Mouse (Mus musculus) limb, embryonic 12.5 days (tissue): ENCODE measurements around the gene Mr1. TPM values are rescaled to one million over a fixed set of nuclear protein-coding genes. Genes with fewer than 3 reads are reported as not detected.

Experiments used
- ATAC-seq: fragments of 200-750 bp; cut with Nextera tagmentation; 2 replicates; pipeline ENCODE4 v1.8.0; 2017; ENCODE audit warnings: low read depth, moderate TSS enrichment; ENCODE audit not compliant: insufficient number of reproducible peaks, insufficient read depth, low FRiP score, low TSS enrichment
- H3K27ac ChIP-seq: fragments of 300-500 bp; sonication (generic); 2 replicates; pipeline ENCODE4 v1.5.1; 2016; ENCODE audit warnings: mild to moderate bottlenecking, moderate library complexity
- H3K27me3 ChIP-seq: fragments of 300-500 bp; sonication (generic); 2 replicates; pipeline ENCODE4 v1.6.1; 2016; ENCODE audit warnings: mild to moderate bottlenecking, moderate library complexity
- H3K36me3 ChIP-seq: fragments of 300-500 bp; sonication (generic); 2 replicates; pipeline ENCODE4 v1.6.1; 2016; ENCODE audit warnings: mild to moderate bottlenecking, moderate library complexity
- H3K4me1 ChIP-seq: fragments of 300-500 bp; sonication (generic); replicated peaks from 2 replicates; pipeline ENCODE4 v1.6.1; 2016
- H3K4me2 ChIP-seq: fragments of 300-500 bp; sonication (generic); 2 replicates; pipeline ENCODE4 v1.6.1; 2016; ENCODE audit warnings: mild to moderate bottlenecking, moderate library complexity
- H3K4me3 ChIP-seq: fragments of 300-500 bp; sonication (generic); replicated peaks from 2 replicates; pipeline ENCODE4 v1.5.1; 2016; ENCODE audit warnings: mild to moderate bottlenecking
- H3K9ac ChIP-seq: fragments of 300-500 bp; sonication (generic); replicated peaks from 2 replicates; pipeline ENCODE4 v1.6.1; 2016; ENCODE audit warnings: mild to moderate bottlenecking, moderate library complexity
- H3K9me3 ChIP-seq: fragments of 300-500 bp; sonication (generic); 2 replicates; pipeline ENCODE4 v1.6.1; 2016; ENCODE audit warnings: mild to moderate bottlenecking, moderate library complexity
- WGBS: fragments of 180-500 bp; shearing (Covaris S2); methylation state at CpG from one replicate; pipeline ENCODE4 v1.1.7; 2016; 5-methylcytosine and 5-hydroxymethylcytosine counted together
- polyA plus RNA-seq: library from polyadenylated mRNA; unstranded; fragments of >200 nt; fragmentation: Nextera tagmentation; extraction: Ambion mirVana; gene quantifications from 2 replicates; pipeline ENCODE4 v1.2.1, GENCODE M21; 2016

Gene Mr1
- polyA plus RNA-seq, 1 experiment from 2014 or later, result 4.0 TPM

DNA sequence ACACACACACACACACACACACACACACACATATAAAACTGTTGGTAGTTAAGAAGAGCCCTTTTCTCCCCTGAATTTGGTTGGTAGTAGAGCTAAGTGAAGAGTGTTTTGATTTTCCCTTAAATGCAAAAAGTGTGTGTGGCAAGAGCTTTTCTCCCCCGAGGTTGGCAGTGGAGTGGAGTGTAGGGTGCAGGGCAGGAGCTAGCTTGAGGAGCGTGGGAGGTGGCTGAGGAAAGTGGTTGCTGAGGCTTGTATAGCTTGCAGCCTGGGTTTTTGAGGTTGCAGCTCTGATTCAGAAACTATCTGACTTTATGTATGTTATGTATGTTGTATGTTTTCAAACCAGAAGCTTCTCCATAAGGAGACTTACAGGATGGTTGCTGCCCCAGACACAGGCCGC lies 20.8 kb upstream of the Mr1 start:
- ATAC-seq, result no peak
- no peaks in the 10 kb centered on the region for H3K27me3 ChIP-seq
- no peak overlapping the region for H3K4me2 ChIP-seq
- peaks cover 7% of the 10 kb centered on the region; the same call in 1 of the 2 replicates for H3K4me1 ChIP-seq
- H3K9ac ChIP-seq, result no peak overlapping the region
- peaks cover 4% of the 10 kb centered on the region; the same call in 1 of the 2 replicates for H3K36me3 ChIP-seq
- H3K27ac ChIP-seq, result no peak overlapping the region
- H3K9me3 ChIP-seq, result no peaks in the 10 kb centered on the region
- no peak overlapping the region for H3K4me3 ChIP-seq
- WGBS, result 83% methylated on average over 3 of the region's 3 CpGs

DNA sequence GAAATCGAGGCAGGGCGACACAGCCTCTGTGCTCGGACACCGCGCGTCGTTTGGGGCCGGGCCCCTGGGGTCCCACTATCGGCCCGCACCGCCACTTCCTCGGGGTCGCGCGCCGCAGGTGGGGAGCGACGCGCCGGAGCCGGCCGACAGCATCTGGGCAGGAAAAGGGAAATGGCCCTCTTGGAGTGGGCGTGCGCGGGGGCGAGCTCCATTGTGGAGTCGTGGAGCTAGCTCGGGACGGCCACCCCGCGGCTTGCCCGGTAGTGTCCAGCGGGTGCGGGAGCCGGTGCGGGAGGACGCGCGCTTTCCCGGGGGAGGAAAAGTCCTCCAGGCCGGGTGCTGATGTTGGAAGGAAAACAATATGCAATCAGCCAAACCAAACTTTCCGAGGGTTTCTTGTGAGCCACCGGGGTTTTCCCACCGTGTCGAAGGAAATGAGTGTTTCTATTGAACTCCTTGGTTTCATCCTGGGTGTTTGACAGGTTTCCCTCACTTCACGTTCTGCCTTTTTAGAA lies 12.4 kb upstream of the Mr1 start:
- ATAC-seq, result no peak; the same call in 1 of the 2 replicates
- H3K36me3 ChIP-seq, result no peaks in the 10 kb centered on the region
- H3K9ac ChIP-seq, result peak overlapping the region; percentile 89
- H3K9me3 ChIP-seq, result no peaks in the 10 kb centered on the region
- peak overlapping the region; percentile 92 for H3K27ac ChIP-seq
- WGBS, result under 1% methylated on average over 46 of the region's 46 CpGs
- H3K4me3 ChIP-seq, result peak overlapping the region; percentile 92
- peak overlapping the region; percentile 63 for H3K4me2 ChIP-seq
- peaks cover 19% of the 10 kb centered on the region for H3K4me1 ChIP-seq
- H3K27me3 ChIP-seq, result no peaks in the 10 kb centered on the region

GRCm38 (mm10) chr1:155158141-155158969 lies 11.7 kb upstream of the Mr1 start, which contains the start of gene Stx6:
TSS of gene Stx6 (plus strand) at chr1:155158715.
- Histone ChIP-seq H3K9me3 (no peaks in the 10 kb centered on the region), H3K27ac (peak within 1 kb of the TSS; percentile 92), H3K9ac (peak within 1 kb of the TSS; percentile 89), H3K27me3 (no peaks in the 10 kb centered on the region), H3K4me1 (peaks cover 13% of the 10 kb centered on the region), H3K4me2 (peak within 1 kb of the TSS; percentile 63), H3K36me3 (no peaks in the 10 kb centered on the region), H3K4me3 (peak within 1 kb of the TSS; percentile 92)
- ATAC-seq, result peak; percentile 95
- WGBS, result 2% methylated on average over 46 of the region's 48 CpGs

- Histone ChIP-seq H3K4me3 (no peak overlapping the region), H3K9ac (no peak overlapping the region), H3K9me3 (no peaks in the 10 kb centered on the region), H3K27ac (no peak overlapping the region), H3K27me3 (no peaks in the 10 kb centered on the region), H3K36me3 (no peaks in the 10 kb centered on the region), H3K4me1 (peaks cover 3% of the 10 kb centered on the region; the same call in 1 of the 2 replicates), H3K4me2 (no peak overlapping the region)
- ATAC-seq, result no peak
- WGBS, result 85% methylated on average over 4 of the region's 4 CpGs
These were observed 7.3 kb upstream of the Mr1 start for GRCm38 (mm10) chr1:155153906-155154305.

GRCm38 (mm10) chr1:155150821-155151220 lies 4.2 kb upstream of the Mr1 start:
- Histone ChIP-seq H3K27me3 (no peaks in the 10 kb centered on the region), H3K4me3 (no peak overlapping the region), H3K27ac (no peak overlapping the region), H3K9me3 (no peaks in the 10 kb centered on the region), H3K4me1 (peaks cover 6% of the 10 kb centered on the region; the same call in 1 of the 2 replicates), H3K9ac (no peak overlapping the region), H3K36me3 (no peaks in the 10 kb centered on the region), H3K4me2 (no peak overlapping the region)
- no peak for ATAC-seq
- 89% methylated on average over 5 of the region's 5 CpGs for WGBS

- Histone ChIP-seq H3K9ac (no peak overlapping the region), H3K4me1 (peaks cover 10% of the 10 kb centered on the region; the same call in 1 of the 2 replicates), H3K4me3 (no peak overlapping the region), H3K4me2 (no peak overlapping the region), H3K27ac (no peak overlapping the region), H3K36me3 (no peaks in the 10 kb centered on the region), H3K9me3 (no peaks in the 10 kb centered on the region), H3K27me3 (no peaks in the 10 kb centered on the region)
- ATAC-seq, result no peak
- WGBS, result 94% methylated on average over 3 of the region's 3 CpGs
These were observed 2.8 kb upstream of the Mr1 start for GRCm38 (mm10) chr1:155149403-155149802.

- no peaks in the 10 kb centered on the region for H3K9me3 ChIP-seq
- H3K27me3 ChIP-seq, result no peaks in the 10 kb centered on the region
- H3K4me2 ChIP-seq, result no peak overlapping the region
- no peaks in the 10 kb centered on the region for H3K36me3 ChIP-seq
- H3K4me3 ChIP-seq, result no peak overlapping the region
- WGBS, result 76% methylated on average over 2 of the region's 2 CpGs
- H3K4me1 ChIP-seq, result peaks cover 10% of the 10 kb centered on the region; the same call in 1 of the 2 replicates
- no peak overlapping the region for H3K27ac ChIP-seq
- no peak for ATAC-seq
- no peak overlapping the region for H3K9ac ChIP-seq
These were observed 614 bp upstream of the Mr1 start for GRCm38 (mm10) chr1:155147228-155147627.

DNA sequence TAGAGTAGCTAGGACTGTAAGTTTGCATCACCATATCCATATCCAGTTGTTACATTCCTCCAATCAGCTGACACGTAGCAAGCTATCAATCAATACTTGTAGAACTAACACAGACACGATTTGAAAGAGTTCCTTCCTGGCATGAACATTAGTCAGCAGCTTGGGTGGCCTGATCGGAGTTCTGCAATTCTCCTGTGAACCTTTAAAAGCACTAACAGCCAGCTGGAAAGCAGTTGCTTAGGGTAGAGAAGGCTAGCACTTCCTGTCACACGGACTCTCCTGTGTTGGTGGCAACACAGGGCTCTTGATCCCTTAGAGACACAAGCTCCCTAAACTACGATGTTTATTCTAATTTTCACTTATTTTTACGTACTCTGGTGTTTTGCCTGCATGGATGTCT lies 994 bp downstream of the Mr1 start:
- no peak overlapping the region for H3K27ac ChIP-seq
- H3K4me2 ChIP-seq, result peak overlapping the region; percentile 53

DNA sequence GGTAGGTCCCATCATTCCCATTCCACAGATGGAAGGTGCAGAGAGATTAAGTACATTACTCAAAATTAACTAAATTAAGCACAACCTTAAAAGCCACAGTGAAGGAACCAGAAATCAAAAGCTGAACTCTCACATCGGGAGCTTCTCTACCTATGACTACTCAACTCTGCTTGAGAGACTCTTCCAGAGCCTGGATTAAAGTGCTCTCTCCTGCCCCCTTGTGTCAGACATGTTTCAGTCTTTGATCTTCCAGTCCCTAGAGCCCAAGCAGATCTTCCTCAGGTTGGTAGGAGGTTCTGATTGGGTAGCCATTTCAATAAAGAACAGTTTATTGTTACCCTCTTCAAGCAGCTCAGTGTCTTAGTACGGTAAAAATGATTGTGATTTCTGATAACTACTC lies 6.5 kb downstream of the Mr1 start:
- Histone ChIP-seq H3K4me1 (peaks cover 2% of the 10 kb centered on the region; the same call in 1 of the 2 replicates), H3K9me3 (no peaks in the 10 kb centered on the region), H3K9ac (no peak overlapping the region), H3K36me3 (no peaks in the 10 kb centered on the region), H3K4me2 (no peak overlapping the region), H3K27ac (no peak overlapping the region), H3K4me3 (no peak overlapping the region), H3K27me3 (no peaks in the 10 kb centered on the region)
- WGBS, result 79% methylated on average over 2 of the region's 2 CpGs
- no peak for ATAC-seq

More for the DNA sequence above, 994 bp downstream of the Mr1 start:
- Histone ChIP-seq H3K36me3 (no peaks in the 10 kb centered on the region), H3K9ac (no peak overlapping the region), H3K27me3 (no peaks in the 10 kb centered on the region), H3K4me1 (peaks cover 10% of the 10 kb centered on the region; the same call in 1 of the 2 replicates), H3K4me3 (peak overlapping the region; percentile 37), H3K9me3 (no peaks in the 10 kb centered on the region)
- no peak for ATAC-seq
- 40% methylated on average over 6 of the region's 6 CpGs for WGBS

DNA sequence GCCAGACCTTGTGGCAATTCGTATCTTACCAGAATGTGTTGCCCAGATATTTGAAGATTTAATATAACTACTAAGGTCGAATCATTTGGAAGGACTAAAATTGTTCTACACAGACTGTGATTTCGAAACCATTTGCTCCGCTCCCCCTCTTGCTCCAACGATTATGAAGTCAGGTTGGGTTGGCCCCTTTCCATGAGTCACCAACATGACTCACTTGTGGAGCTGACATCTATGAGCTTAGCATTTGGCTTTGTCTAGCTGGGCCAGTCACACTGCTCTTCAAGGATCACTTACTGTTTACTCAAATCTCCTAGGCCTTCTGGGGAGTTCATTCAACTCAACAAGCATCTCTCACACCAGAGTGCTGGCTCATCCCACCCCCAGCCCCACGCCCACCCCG lies 7.8 kb downstream of the Mr1 start:
- H3K4me1 ChIP-seq, result peaks cover 7% of the 10 kb centered on the region
- H3K9me3 ChIP-seq, result no peaks in the 10 kb centered on the region
- ATAC-seq, result no peak
- no peak overlapping the region for H3K4me2 ChIP-seq
- H3K27ac ChIP-seq, result no peak overlapping the region
- H3K36me3 ChIP-seq, result no peaks in the 10 kb centered on the region
- H3K4me3 ChIP-seq, result no peak overlapping the region
- no peaks in the 10 kb centered on the region for H3K27me3 ChIP-seq
- H3K9ac ChIP-seq, result no peak overlapping the region
- WGBS, result 89% methylated on average over 7 of the region's 7 CpGs

GRCm38 (mm10) chr1:155134866-155135265 lies 11.7 kb downstream of the Mr1 start:
- Histone ChIP-seq H3K9me3 (no peaks in the 10 kb centered on the region), H3K27me3 (no peaks in the 10 kb centered on the region), H3K27ac (no peak overlapping the region), H3K4me1 (peaks cover 7% of the 10 kb centered on the region), H3K4me2 (no peak overlapping the region), H3K36me3 (no peaks in the 10 kb centered on the region), H3K4me3 (no peak overlapping the region), H3K9ac (no peak overlapping the region)
- no peak for ATAC-seq
- WGBS, result 42% methylated on average over 8 of the region's 8 CpGs
